Mouse (Mus musculus) cerebellum, adult 9-10 months (tissue): ENCODE measurements around the gene Nptxr.

ENCODE experiments used
- DNase-seq: peaks from one replicate; pipeline ENCODE4 v3.0.0; 2022

Nptxr gene

GRCm38 (mm10) chr15:79787815-79788214 is 16.8 kb downstream of the Nptxr start:
- DNase-seq = no peak

GRCm38 (mm10) chr15:79785056-79785455 is 19.5 kb downstream of the Nptxr start:
- DNase-seq = no peak

GRCm38 (mm10) chr15:79777749-79778148 is 26.8 kb downstream of the Nptxr start, which contains the start of gene Dnal4:
Dnal4 (minus strand) TSS chr15:79777849.
- no peak for DNase-seq

GRCm38 (mm10) chr15:79775662-79776061 is 28.9 kb downstream of the Nptxr start:
- no peak for DNase-seq

- DNase-seq = peak; percentile 99
Observed at GRCm38 (mm10) chr15:79774117-79775027, 30.2 kb downstream of the Nptxr start.

- DNase-seq = no peak
Observed at GRCm38 (mm10) chr15:79770629-79771240, 33.8 kb downstream of the Nptxr start.

- DNase-seq = no peak
Observed at GRCm38 (mm10) chr15:79768302-79768701, 36.3 kb downstream of the Nptxr start.

- DNase-seq = no peak
Observed at GRCm38 (mm10) chr15:79767327-79767961, 37.1 kb downstream of the Nptxr start.

GRCm38 (mm10) chr15:79766586-79767071 is 37.9 kb downstream of the Nptxr start:
- peak; percentile 84 for DNase-seq

GRCm38 (mm10) chr15:79766168-79766567 is 38.4 kb downstream of the Nptxr start:
- peak; percentile 63 for DNase-seq

- peak; percentile 78 for DNase-seq
Observed at GRCm38 (mm10) chr15:79765361-79765760, 39.2 kb downstream of the Nptxr start.

- DNase-seq = peak; percentile 78
Observed at GRCm38 (mm10) chr15:79764539-79765267, 39.9 kb downstream of the Nptxr start.

GRCm38 (mm10) chr15:79763601-79764246 is 40.8 kb downstream of the Nptxr start:
- DNase-seq = peak; percentile 91

- peak; percentile 59 for DNase-seq
Observed at GRCm38 (mm10) chr15:79763001-79763400, 41.6 kb downstream of the Nptxr start.

- no peak for DNase-seq
Observed at GRCm38 (mm10) chr15:79760956-79761355, 43.6 kb downstream of the Nptxr start.

- DNase-seq = no peak
Observed at GRCm38 (mm10) chr15:79757118-79757517, 47.4 kb downstream of the Nptxr start.

- no peak for DNase-seq
Observed at GRCm38 (mm10) chr15:79755977-79756625, 48.5 kb downstream of the Nptxr start.

GRCm38 (mm10) chr15:79755176-79755575 is 49.4 kb downstream of the Nptxr start:
- no peak for DNase-seq

GRCm38 (mm10) chr15:79753873-79754272 is 50.7 kb downstream of the Nptxr start:
- no peak for DNase-seq

- DNase-seq = no peak
Observed at GRCm38 (mm10) chr15:79753420-79753752, 51.2 kb downstream of the Nptxr start.

- peak; percentile 86 for DNase-seq
Observed at GRCm38 (mm10) chr15:79752742-79753419, 51.7 kb downstream of the Nptxr start.
